ENCODE assay signal across 9 mouse cellular contexts in the genomic region with DNA sequence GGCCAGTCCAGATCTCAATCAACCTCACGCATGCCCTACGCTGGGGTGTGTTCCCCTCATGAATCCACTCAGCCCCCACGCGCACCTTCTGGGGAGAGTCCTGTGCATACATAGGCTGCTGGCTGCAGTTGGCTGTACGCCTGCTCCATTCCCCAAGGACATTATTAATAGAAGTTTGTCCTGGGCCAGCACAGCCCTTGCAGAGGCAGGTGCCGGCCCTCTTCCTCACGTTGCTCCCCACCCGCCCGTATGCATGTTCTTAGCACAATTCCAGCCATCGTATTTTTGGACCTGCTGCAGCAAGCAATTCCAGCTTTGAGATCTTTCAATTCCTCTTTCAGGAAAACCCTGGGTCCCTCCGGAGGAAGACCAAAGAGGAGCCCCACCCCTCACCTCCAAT. TPM values are rescaled to one million over a fixed set of nuclear protein-coding genes. Genes with fewer than 3 reads are reported as not detected.
DNase-seq lines count a peak whose midpoint lies in the region; ATAC-seq lines count a peak whose summit lies in the region.
"Had no signal": no experiment of that assay in that cellular context is flagged by ENCODE, and none has a peak within 500 bp of the region (broad histone marks: within the 10 kb centered on the region; RNA-seq: fewer than 3 reads in every experiment).

No protein-coding gene starts in this region.

- peak overlapping the region; percentile 90 for H3K4me2 ChIP-seq in embryonic facial prominence, embryonic 12.5 days (replicated peaks)
- peak overlapping the region; percentile 93; the same call in 1 of the 2 replicates for H3K4me2 ChIP-seq in embryonic facial prominence, embryonic 13.5 days
- H3K4me2 ChIP-seq in heart, embryonic 16.5 days (ENCODE audit: low read depth, low read length), result peak overlapping the region; percentile 82
- H3K4me2 ChIP-seq in kidney, embryonic 16.5 days (replicated peaks; ENCODE audit: low read depth, low read length), result peak overlapping the region; percentile 93
- peak overlapping the region; percentile 82 for H3K4me2 ChIP-seq in neural tube, embryonic 13.5 days

- no peak for DNase-seq in embryonic facial prominence, embryonic 10.5 days (ENCODE audit: low spot score)
- no peak for DNase-seq in spleen, adult 12 weeks (ENCODE audit: low spot score)
- DNase-seq in urinary bladder, postnatal 14 days (ENCODE audit: low spot score), result no peak
- DNase-seq: liver, embryonic 13.5 days had no signal

- no peak overlapping the region for H3K4me3 ChIP-seq in embryonic facial prominence, embryonic 12.5 days
- H3K4me3 ChIP-seq in embryonic facial prominence, embryonic 10.5 days, result no peak overlapping the region
- no peak overlapping the region for H3K4me3 ChIP-seq in embryonic facial prominence, embryonic 13.5 days
- H3K4me3 ChIP-seq in heart, embryonic 16.5 days (ENCODE audit: low read length), result peak overlapping the region; percentile 90
- H3K4me3 ChIP-seq in kidney, embryonic 16.5 days (ENCODE audit: low read length), result peak overlapping the region; percentile 69
- peak overlapping the region; percentile 65; the same call in 1 of the 2 replicates for H3K4me3 ChIP-seq in neural tube, embryonic 13.5 days

- H3K4me1 ChIP-seq in embryonic facial prominence, embryonic 12.5 days, result peaks cover 29% of the 10 kb centered on the region
- H3K4me1 ChIP-seq in embryonic facial prominence, embryonic 10.5 days, result peaks cover 41% of the 10 kb centered on the region
- peaks cover 26% of the 10 kb centered on the region for H3K4me1 ChIP-seq in embryonic facial prominence, embryonic 13.5 days
- H3K4me1 ChIP-seq in heart, embryonic 16.5 days (ENCODE audit: control insufficient read depth, insufficient read depth, low read length), result peaks cover 49% of the 10 kb centered on the region
- H3K4me1 ChIP-seq in kidney, embryonic 16.5 days (ENCODE audit: insufficient read depth, low read length), result peaks cover 22% of the 10 kb centered on the region
- peaks cover 36% of the 10 kb centered on the region for H3K4me1 ChIP-seq in neural tube, embryonic 13.5 days (replicated peaks)

- WGBS in embryonic facial prominence, embryonic 12.5 days, result 54% methylated on average over 11 of the region's 11 CpGs
- WGBS in embryonic facial prominence, embryonic 10.5 days, result 60% methylated on average over 11 of the region's 11 CpGs
- WGBS in embryonic facial prominence, embryonic 13.5 days, result 59% methylated on average over 11 of the region's 11 CpGs
- 11% methylated on average over 11 of the region's 11 CpGs for WGBS in heart, embryonic 16.5 days
- WGBS in kidney, embryonic 16.5 days, result 45% methylated on average over 11 of the region's 11 CpGs
- WGBS in neural tube, embryonic 13.5 days, result 52% methylated on average over 11 of the region's 11 CpGs

- no peak overlapping the region for H3K27ac ChIP-seq in embryonic facial prominence, embryonic 12.5 days
- H3K27ac ChIP-seq in embryonic facial prominence, embryonic 10.5 days (replicated peaks), result no peak overlapping the region
- no peak overlapping the region for H3K27ac ChIP-seq in embryonic facial prominence, embryonic 13.5 days
- peak overlapping the region; percentile 98 for H3K27ac ChIP-seq in heart, embryonic 16.5 days (ENCODE audit: low read length)
- no peak overlapping the region for H3K27ac ChIP-seq in kidney, embryonic 16.5 days (ENCODE audit: low read length)
- H3K27ac ChIP-seq in neural tube, embryonic 13.5 days (replicated peaks), result no peak overlapping the region
- H3K27ac ChIP-seq: liver, embryonic 13.5 days had no signal

- no peaks in the 10 kb centered on the region for H3K9me3 ChIP-seq in embryonic facial prominence, embryonic 12.5 days
- H3K9me3 ChIP-seq in embryonic facial prominence, embryonic 10.5 days, result no peaks in the 10 kb centered on the region
- H3K9me3 ChIP-seq in embryonic facial prominence, embryonic 13.5 days, result no peaks in the 10 kb centered on the region
- no peaks in the 10 kb centered on the region for H3K9me3 ChIP-seq in heart, embryonic 16.5 days (replicated peaks; ENCODE audit: control insufficient read depth, low read length)
- H3K9me3 ChIP-seq in kidney, embryonic 16.5 days (ENCODE audit: low read length), result no peaks in the 10 kb centered on the region
- no peaks in the 10 kb centered on the region for H3K9me3 ChIP-seq in neural tube, embryonic 13.5 days
- H3K9me3 ChIP-seq: liver, embryonic 13.5 days had no signal

- H3K36me3 ChIP-seq in embryonic facial prominence, embryonic 12.5 days, result no peaks in the 10 kb centered on the region
- H3K36me3 ChIP-seq in embryonic facial prominence, embryonic 10.5 days (replicated peaks), result no peaks in the 10 kb centered on the region
- H3K36me3 ChIP-seq in embryonic facial prominence, embryonic 13.5 days, result no peaks in the 10 kb centered on the region
- peaks cover 8% of the 10 kb centered on the region; the same call in 1 of the 2 replicates for H3K36me3 ChIP-seq in heart, embryonic 16.5 days (ENCODE audit: control insufficient read depth, insufficient read depth)
- H3K36me3 ChIP-seq in kidney, embryonic 16.5 days (ENCODE audit: insufficient read depth, low read length), result no peaks in the 10 kb centered on the region
- H3K36me3 ChIP-seq in neural tube, embryonic 13.5 days, result no peaks in the 10 kb centered on the region
- H3K36me3 ChIP-seq: liver, embryonic 13.5 days had no signal

- no peak overlapping the region for H3K9ac ChIP-seq in embryonic facial prominence, embryonic 12.5 days
- no peak overlapping the region for H3K9ac ChIP-seq in embryonic facial prominence, embryonic 13.5 days
- peak overlapping the region; percentile 98 for H3K9ac ChIP-seq in heart, embryonic 16.5 days (ENCODE audit: low read length)
- H3K9ac ChIP-seq in kidney, embryonic 16.5 days (replicated peaks; ENCODE audit: low read length), result no peak overlapping the region; the same call in 1 of the 2 replicates
- no peak overlapping the region for H3K9ac ChIP-seq in neural tube, embryonic 13.5 days
- H3K9ac ChIP-seq: liver, embryonic 13.5 days had no signal

- no peak for ATAC-seq in embryonic facial prominence, embryonic 12.5 days (ENCODE audit: insufficient number of reproducible peaks, insufficient read depth, low FRiP score, low TSS enrichment)
- no peak for ATAC-seq in embryonic facial prominence, embryonic 13.5 days (ENCODE audit: insufficient number of reproducible peaks, insufficient read depth, low FRiP score, low TSS enrichment, low read depth)
- ATAC-seq in heart, embryonic 16.5 days (replicated peaks; ENCODE audit: extremely low read depth, insufficient read depth, low FRiP score), result peak; percentile 75
- no peak for ATAC-seq in kidney, embryonic 16.5 days (ENCODE audit: low FRiP score, low TSS enrichment)
- ATAC-seq in neural tube, embryonic 13.5 days (ENCODE audit: low read depth), result peak; percentile 9; the same call in 1 of the 2 replicates

- H3K27me3 ChIP-seq in embryonic facial prominence, embryonic 12.5 days, result peaks cover 42% of the 10 kb centered on the region
- H3K27me3 ChIP-seq in embryonic facial prominence, embryonic 10.5 days (replicated peaks; ENCODE audit: low read depth, poor library complexity, severe bottlenecking), result peaks cover 58% of the 10 kb centered on the region
- peaks cover 55% of the 10 kb centered on the region for H3K27me3 ChIP-seq in embryonic facial prominence, embryonic 13.5 days
- peaks cover 4% of the 10 kb centered on the region; the same call in 1 of the 2 replicates for H3K27me3 ChIP-seq in heart, embryonic 16.5 days (ENCODE audit: control insufficient read depth, insufficient read depth, low read length)
- peaks cover 23% of the 10 kb centered on the region for H3K27me3 ChIP-seq in kidney, embryonic 16.5 days (ENCODE audit: insufficient read depth, low read length)
- H3K27me3 ChIP-seq in neural tube, embryonic 13.5 days, result peaks cover 33% of the 10 kb centered on the region

RNA-seq across cellular contexts. Expression of a gene that starts 1.3 kb away (rescaled TPM):
- polyA plus RNA-seq in embryonic facial prominence, embryonic 12.5 days (2016; fragmentation: Nextera tagmentation; extraction: Ambion mirVana), result 12.1 and 12.5 TPM in 2 replicates
- 7.8 and 8.2 TPM in 2 replicates for polyA plus RNA-seq in embryonic facial prominence, embryonic 10.5 days (2016; fragmentation: Nextera tagmentation; extraction: Ambion mirVana)
- 15.4 and 17.5 TPM in 2 replicates for polyA plus RNA-seq in embryonic facial prominence, embryonic 13.5 days (2015; fragmentation: Nextera tagmentation; extraction: Ambion mirVana)
- polyA plus RNA-seq in heart, embryonic 16.5 days (2015; fragmentation: Nextera tagmentation; extraction: Ambion mirVana), result 268 and 275 TPM in 2 replicates
- 70.1 and 76.9 TPM in 2 replicates for polyA plus RNA-seq in kidney, embryonic 16.5 days (2015; fragmentation: Nextera tagmentation; extraction: Ambion mirVana)
- 25.9 and 28.8 TPM in 2 replicates for polyA plus RNA-seq in neural tube, embryonic 13.5 days (2015; fragmentation: Nextera tagmentation; extraction: Ambion mirVana)

RNA-seq across cellular contexts. Expression of a gene that starts 58.0 kb away (rescaled TPM):
- polyA plus RNA-seq in embryonic facial prominence, embryonic 12.5 days (2016; fragmentation: Nextera tagmentation; extraction: Ambion mirVana), result 0.14 and 0.37 TPM in 2 replicates
- polyA plus RNA-seq in embryonic facial prominence, embryonic 10.5 days (2016; fragmentation: Nextera tagmentation; extraction: Ambion mirVana), result 0.13 and 0.20 TPM in 2 replicates
- 0.38 TPM in 1 of 2 replicates, not detected in the other for polyA plus RNA-seq in embryonic facial prominence, embryonic 13.5 days (2015; fragmentation: Nextera tagmentation; extraction: Ambion mirVana)
- 2.3 and 3.1 TPM in 2 replicates for polyA plus RNA-seq in heart, embryonic 16.5 days (2015; fragmentation: Nextera tagmentation; extraction: Ambion mirVana)
- 0.95 and 1.4 TPM in 2 replicates for polyA plus RNA-seq in kidney, embryonic 16.5 days (2015; fragmentation: Nextera tagmentation; extraction: Ambion mirVana)
- polyA plus RNA-seq in neural tube, embryonic 13.5 days (2015; fragmentation: Nextera tagmentation; extraction: Ambion mirVana), result 0.25 and 0.68 TPM in 2 replicates
- polyA plus RNA-seq: liver, embryonic 13.5 days had no signal

Comparison
In these comparisons a context has a peak if more than half of its experiments do, and no peak if none do; other contexts are left out.
1. ATAC-seq: peak in heart, embryonic 16.5 days (single experiment) and neural tube, embryonic 13.5 days (single experiment); none in embryonic facial prominence, embryonic 12.5 days (single experiment), embryonic facial prominence, embryonic 13.5 days (single experiment) and kidney, embryonic 16.5 days (single experiment).
2. H3K4me3 ChIP-seq: peak in heart, embryonic 16.5 days (single experiment), kidney, embryonic 16.5 days (single experiment) and neural tube, embryonic 13.5 days (single experiment); none in embryonic facial prominence, embryonic 12.5 days (single experiment), embryonic facial prominence, embryonic 10.5 days (single experiment) and embryonic facial prominence, embryonic 13.5 days (single experiment).
3. Peak in every context shown above with its lines, with median percentiles within 50 percentile points of each other: H3K4me2 ChIP-seq.